Mouse (Mus musculus): ENCODE measurements at regions not wholly inside any gene's neighbourhood (a gene's known extent, or its start where the extent isn't known, plus 50 kb on each side); places are given as distances from the start of the nearest gene placed in this dataset.
A peak's percentile ranks its signal among the peaks of the same experiment; 100 is the strongest.

DNA sequence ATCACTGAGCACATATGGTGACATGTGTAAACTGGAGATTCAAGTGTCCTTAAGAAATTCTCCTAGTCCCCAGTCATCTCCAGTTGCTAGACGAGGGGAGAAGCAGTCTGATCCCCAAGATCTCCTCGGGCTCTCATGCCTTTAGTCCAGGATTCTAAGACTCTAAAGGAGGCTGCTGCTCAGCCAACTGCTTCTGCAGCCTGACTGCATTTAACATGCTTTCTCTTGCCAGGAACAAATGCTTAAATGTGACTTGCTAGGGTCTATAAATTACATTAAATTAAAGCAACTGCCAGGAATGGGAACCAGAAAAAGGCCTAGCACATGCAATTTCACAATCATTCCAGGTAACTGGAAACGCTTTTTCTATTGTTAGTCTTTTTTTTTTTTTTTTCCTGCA, 599.8 kb upstream of the Gcfc2 start:
- Histone ChIP-seq H3K36me3 (no peaks in the 10 kb centered on the region), H3K4me3 (no peak overlapping the region), H3K4me2 (no peak overlapping the region), H3K27ac (replicated peaks) (no peak overlapping the region), H3K4me1 (replicated peaks) (no peaks in the 10 kb centered on the region), H3K9ac (no peak overlapping the region), H3K27me3 (no peaks in the 10 kb centered on the region), H3K9me3 (no peaks in the 10 kb centered on the region)
- no peak for ATAC-seq (ENCODE audit: low read depth)
- 63% methylated on average over 3 of the region's 3 CpGs for WGBS

GRCm38 (mm10) chr6:81363969-81364529, 559.4 kb upstream of the Gcfc2 start:
- no peaks in the 10 kb centered on the region for H3K36me3 ChIP-seq
- no peaks in the 10 kb centered on the region for H3K9me3 ChIP-seq
- H3K9ac ChIP-seq, result no peak overlapping the region
- H3K27me3 ChIP-seq, result no peaks in the 10 kb centered on the region
- H3K4me2 ChIP-seq, result no peak overlapping the region
- H3K4me3 ChIP-seq, result no peak overlapping the region
- no peak overlapping the region for H3K27ac ChIP-seq (replicated peaks)
- ATAC-seq (ENCODE audit: low read depth), result peak; percentile 84
- 64% methylated on average over 7 of the region's 7 CpGs for WGBS
- H3K4me1 ChIP-seq (replicated peaks), result 0 out of 2 replicates have a peak, but pooled peaks cover 10% of the 10 kb centered on the region

DNA sequence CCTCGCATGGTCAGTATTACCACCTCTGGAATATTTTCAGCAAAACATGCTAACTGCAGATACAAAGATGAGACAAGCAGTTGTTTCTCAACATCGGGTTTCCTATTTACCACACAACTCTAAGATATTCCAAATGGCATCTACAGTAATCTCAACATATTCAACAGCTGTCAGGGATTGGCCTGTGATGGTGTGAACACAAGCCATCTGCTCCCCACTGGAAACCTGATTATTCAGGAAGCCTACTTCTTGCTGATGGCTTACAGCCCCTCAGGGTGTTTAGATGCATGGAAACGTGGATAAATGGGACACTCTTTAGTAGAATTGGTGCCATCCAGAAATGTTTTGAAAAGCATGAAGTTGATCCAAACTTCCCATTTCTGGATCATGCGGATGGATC, 535.0 kb upstream of the Gcfc2 start:
- ATAC-seq (ENCODE audit: low read depth), result no peak
- H3K4me2 ChIP-seq, result no peak overlapping the region
- no peak overlapping the region for H3K9ac ChIP-seq
- no peaks in the 10 kb centered on the region for H3K27me3 ChIP-seq
- WGBS, result 85% methylated on average over 4 of the region's 4 CpGs
- H3K4me3 ChIP-seq, result no peak overlapping the region
- no peaks in the 10 kb centered on the region for H3K4me1 ChIP-seq (replicated peaks)
- H3K9me3 ChIP-seq, result no peaks in the 10 kb centered on the region
- no peak overlapping the region for H3K27ac ChIP-seq (replicated peaks)
- H3K36me3 ChIP-seq, result no peaks in the 10 kb centered on the region

- H3K4me3 ChIP-seq, result no peak overlapping the region
- H3K9me3 ChIP-seq, result no peaks in the 10 kb centered on the region
- no peaks in the 10 kb centered on the region for H3K4me1 ChIP-seq (replicated peaks)
- no peak overlapping the region for H3K4me2 ChIP-seq
- H3K27me3 ChIP-seq, result no peaks in the 10 kb centered on the region
- ATAC-seq (ENCODE audit: low read depth), result no peak
- H3K36me3 ChIP-seq, result no peaks in the 10 kb centered on the region
- H3K9ac ChIP-seq, result no peak overlapping the region
- no peak overlapping the region for H3K27ac ChIP-seq (replicated peaks)
Observed at GRCm38 (mm10) chr6:81403122-81403521, 520.3 kb upstream of the Gcfc2 start.

- no peak overlapping the region for H3K27ac ChIP-seq (replicated peaks)
- H3K4me3 ChIP-seq, result no peak overlapping the region
- no peak overlapping the region for H3K9ac ChIP-seq
- H3K36me3 ChIP-seq, result no peaks in the 10 kb centered on the region
- H3K4me2 ChIP-seq, result no peak overlapping the region
- no peaks in the 10 kb centered on the region for H3K27me3 ChIP-seq
- ATAC-seq (ENCODE audit: low read depth), result no peak
- no peaks in the 10 kb centered on the region for H3K4me1 ChIP-seq (replicated peaks)
- WGBS, result 87% methylated on average over 5 of the region's 5 CpGs
- H3K9me3 ChIP-seq, result no peaks in the 10 kb centered on the region
Observed at GRCm38 (mm10) chr6:81413611-81414010, 509.9 kb upstream of the Gcfc2 start.

DNA sequence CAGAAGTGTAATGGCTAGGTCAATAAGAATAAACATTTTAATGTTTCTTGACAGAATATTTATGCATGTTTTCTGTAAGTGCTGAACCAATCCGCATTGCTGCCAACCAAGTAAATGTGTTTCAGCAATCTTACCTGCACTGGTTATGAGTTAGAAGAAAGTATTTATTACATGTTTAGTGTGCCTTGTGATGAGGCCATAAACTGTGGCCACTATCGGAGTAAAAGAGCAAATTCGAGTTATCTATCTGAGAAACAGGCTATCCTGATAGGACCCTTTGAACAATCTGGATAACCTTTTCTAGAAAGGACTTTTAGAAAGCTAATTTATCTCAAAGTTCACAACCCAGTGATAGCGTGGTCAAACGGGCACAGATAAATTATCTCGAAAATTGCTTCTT, 488.7 kb upstream of the Gcfc2 start:
- no peak overlapping the region for H3K9ac ChIP-seq
- no peak overlapping the region for H3K27ac ChIP-seq (replicated peaks)
- WGBS, result 87% methylated on average over 6 of the region's 6 CpGs

DNA sequence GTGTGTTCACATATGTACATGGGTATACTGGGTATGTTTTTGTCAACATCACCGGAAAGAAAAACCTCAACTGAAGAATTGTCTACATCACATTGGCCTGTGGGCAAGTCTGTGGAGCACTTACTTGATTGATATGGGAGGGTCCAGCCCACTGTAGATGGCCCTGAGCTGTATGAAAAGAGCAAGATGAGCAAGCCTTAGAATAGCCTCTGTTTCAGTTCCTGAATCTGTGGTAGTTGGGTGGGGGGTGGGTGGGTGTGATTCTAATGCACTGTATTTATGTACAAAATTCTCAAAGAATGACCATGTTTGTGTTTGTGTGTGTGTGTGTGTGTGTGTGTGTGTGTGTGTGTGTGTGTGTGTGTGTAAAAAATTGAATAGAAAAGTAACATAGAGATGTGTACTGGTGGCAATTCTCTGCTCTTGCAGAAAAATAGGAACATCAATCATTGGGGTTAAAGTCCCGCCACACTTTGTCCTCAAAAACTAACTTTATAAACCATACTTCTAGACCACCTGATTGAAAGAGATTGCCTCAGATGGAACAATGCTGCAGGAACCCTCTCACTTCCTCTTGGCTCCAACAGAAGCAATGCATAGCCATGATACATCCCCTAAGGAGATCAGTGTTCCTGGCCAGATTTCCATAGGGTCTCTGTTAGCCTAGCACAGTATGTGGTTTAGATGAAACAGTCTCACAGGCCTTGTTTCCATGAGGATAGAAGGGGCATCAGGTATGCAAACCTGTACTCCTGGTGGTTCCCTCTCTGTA, 484.3 kb upstream of the Gcfc2 start:
- H3K4me3 ChIP-seq, result no peak overlapping the region
- no peak overlapping the region for H3K27ac ChIP-seq (replicated peaks)
- H3K9me3 ChIP-seq, result no peaks in the 10 kb centered on the region
- H3K27me3 ChIP-seq, result no peaks in the 10 kb centered on the region
- H3K4me2 ChIP-seq, result no peak overlapping the region
- WGBS, result 97% methylated on average over 2 of the region's 2 CpGs
- no peaks in the 10 kb centered on the region for H3K36me3 ChIP-seq
- ATAC-seq (ENCODE audit: low read depth), result no peak
- H3K9ac ChIP-seq, result no peak overlapping the region
- H3K4me1 ChIP-seq (replicated peaks), result no peaks in the 10 kb centered on the region

More for the DNA sequence above, 488.7 kb upstream of the Gcfc2 start:
- Histone ChIP-seq H3K4me2 (no peak overlapping the region), H3K9me3 (no peaks in the 10 kb centered on the region), H3K36me3 (no peaks in the 10 kb centered on the region), H3K4me1 (replicated peaks) (no peaks in the 10 kb centered on the region), H3K27me3 (no peaks in the 10 kb centered on the region), H3K4me3 (no peak overlapping the region)
- ATAC-seq (ENCODE audit: low read depth), result no peak

DNA sequence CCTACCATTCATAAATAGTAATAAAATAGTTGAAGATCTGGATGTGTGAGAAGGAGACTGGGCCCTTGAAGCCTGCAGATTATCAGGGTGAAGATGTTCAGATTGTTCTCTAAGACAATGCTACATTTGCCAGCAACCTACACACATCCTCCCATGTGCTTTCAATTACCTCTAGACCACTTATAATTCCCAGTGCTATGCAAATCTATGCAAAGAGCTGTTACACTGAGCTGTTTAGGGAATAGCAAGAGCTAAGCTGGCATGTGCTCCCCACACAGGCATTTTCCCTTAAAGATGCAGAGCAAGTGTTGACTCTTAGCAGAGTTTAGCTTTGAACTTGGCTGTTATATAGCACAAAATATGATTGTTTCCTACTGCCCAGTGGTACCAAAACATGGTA, 482.1 kb upstream of the Gcfc2 start:
- Histone ChIP-seq H3K36me3 (no peaks in the 10 kb centered on the region), H3K9ac (no peak overlapping the region), H3K27ac (replicated peaks) (no peak overlapping the region), H3K27me3 (no peaks in the 10 kb centered on the region), H3K4me3 (no peak overlapping the region), H3K4me2 (no peak overlapping the region), H3K9me3 (no peaks in the 10 kb centered on the region), H3K4me1 (replicated peaks) (no peaks in the 10 kb centered on the region)
- no peak for ATAC-seq (ENCODE audit: low read depth)

DNA sequence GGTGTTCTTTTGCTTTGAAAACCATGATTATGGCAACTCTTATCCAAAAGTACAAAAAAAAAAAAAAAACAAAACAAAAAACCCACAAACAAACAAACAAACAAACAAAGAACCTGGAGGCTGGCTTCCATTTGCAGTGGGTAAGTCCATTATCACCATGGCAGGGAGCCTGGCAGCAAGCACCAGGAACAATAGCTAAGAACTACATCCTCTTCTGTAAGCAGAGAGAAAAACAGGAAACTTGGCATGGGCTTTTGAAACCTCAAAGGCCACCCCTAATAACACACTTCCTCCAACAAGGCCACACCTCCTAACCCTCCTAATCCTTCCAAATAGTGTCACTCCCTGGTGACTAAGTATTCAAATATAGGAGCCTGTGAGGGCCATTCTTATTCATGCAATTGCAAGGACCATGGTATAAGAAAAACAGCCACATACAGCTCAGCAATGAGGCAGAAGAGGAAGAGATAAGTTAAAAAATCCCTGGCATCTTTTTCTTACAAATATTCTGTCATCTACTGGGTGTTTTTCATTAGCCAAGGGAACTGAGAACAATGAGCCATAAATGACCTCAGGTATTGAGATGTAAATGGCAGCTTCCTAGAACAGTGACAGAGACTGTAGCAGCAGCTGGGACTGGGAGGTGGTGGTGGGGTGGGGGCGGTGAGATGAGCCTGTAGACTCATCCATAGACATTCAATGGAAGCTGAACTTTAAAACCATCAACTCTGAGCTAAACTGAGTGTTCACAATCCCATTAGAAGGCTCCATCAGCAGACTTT, 477.3 kb upstream of the Gcfc2 start:
- Histone ChIP-seq H3K4me3 (no peak overlapping the region), H3K4me1 (replicated peaks) (no peaks in the 10 kb centered on the region), H3K27ac (replicated peaks) (no peak overlapping the region), H3K9me3 (no peaks in the 10 kb centered on the region), H3K36me3 (no peaks in the 10 kb centered on the region), H3K27me3 (no peaks in the 10 kb centered on the region), H3K9ac (no peak overlapping the region), H3K4me2 (no peak overlapping the region)
- ATAC-seq (ENCODE audit: low read depth), result no peak
- 82% methylated on average over 1 of the region's 1 CpGs for WGBS

- WGBS, result 89% methylated on average over 6 of the region's 6 CpGs
Observed at GRCm38 (mm10) chr6:81447701-81448100, 475.8 kb upstream of the Gcfc2 start.

GRCm38 (mm10) chr6:81448366-81448765, 475.1 kb upstream of the Gcfc2 start:
- no peak for ATAC-seq (ENCODE audit: low read depth)
- Histone ChIP-seq H3K9me3 (no peaks in the 10 kb centered on the region), H3K27me3 (no peaks in the 10 kb centered on the region), H3K4me3 (no peak overlapping the region), H3K27ac (replicated peaks) (no peak overlapping the region), H3K4me1 (replicated peaks) (no peaks in the 10 kb centered on the region), H3K4me2 (no peak overlapping the region), H3K36me3 (no peaks in the 10 kb centered on the region), H3K9ac (no peak overlapping the region)
- WGBS, result 57% methylated on average over 3 of the region's 3 CpGs

More at GRCm38 (mm10) chr6:81447701-81448100, 475.8 kb upstream of the Gcfc2 start:
- H3K36me3 ChIP-seq, result no peaks in the 10 kb centered on the region
- no peak overlapping the region for H3K4me3 ChIP-seq
- no peak for ATAC-seq (ENCODE audit: low read depth)
- H3K27me3 ChIP-seq, result no peaks in the 10 kb centered on the region
- H3K4me2 ChIP-seq, result no peak overlapping the region
- no peaks in the 10 kb centered on the region for H3K9me3 ChIP-seq
- no peak overlapping the region for H3K9ac ChIP-seq
- H3K27ac ChIP-seq (replicated peaks), result no peak overlapping the region
- no peaks in the 10 kb centered on the region for H3K4me1 ChIP-seq (replicated peaks)

GRCm38 (mm10) chr6:81461095-81461494, 462.4 kb upstream of the Gcfc2 start:
- Histone ChIP-seq H3K36me3 (no peaks in the 10 kb centered on the region), H3K27me3 (no peaks in the 10 kb centered on the region; the same call in 1 of the 2 replicates), H3K4me1 (replicated peaks) (peaks cover 4% of the 10 kb centered on the region; the same call in 1 of the 2 replicates), H3K27ac (replicated peaks) (no peak overlapping the region), H3K4me3 (no peak overlapping the region), H3K9me3 (no peaks in the 10 kb centered on the region), H3K9ac (no peak overlapping the region), H3K4me2 (no peak overlapping the region)
- no peak for ATAC-seq (ENCODE audit: low read depth)
- 81% methylated on average over 4 of the region's 4 CpGs for WGBS
